Mouse (Mus musculus): ENCODE data around the gene F2rl1.

Gene F2rl1

DNA sequence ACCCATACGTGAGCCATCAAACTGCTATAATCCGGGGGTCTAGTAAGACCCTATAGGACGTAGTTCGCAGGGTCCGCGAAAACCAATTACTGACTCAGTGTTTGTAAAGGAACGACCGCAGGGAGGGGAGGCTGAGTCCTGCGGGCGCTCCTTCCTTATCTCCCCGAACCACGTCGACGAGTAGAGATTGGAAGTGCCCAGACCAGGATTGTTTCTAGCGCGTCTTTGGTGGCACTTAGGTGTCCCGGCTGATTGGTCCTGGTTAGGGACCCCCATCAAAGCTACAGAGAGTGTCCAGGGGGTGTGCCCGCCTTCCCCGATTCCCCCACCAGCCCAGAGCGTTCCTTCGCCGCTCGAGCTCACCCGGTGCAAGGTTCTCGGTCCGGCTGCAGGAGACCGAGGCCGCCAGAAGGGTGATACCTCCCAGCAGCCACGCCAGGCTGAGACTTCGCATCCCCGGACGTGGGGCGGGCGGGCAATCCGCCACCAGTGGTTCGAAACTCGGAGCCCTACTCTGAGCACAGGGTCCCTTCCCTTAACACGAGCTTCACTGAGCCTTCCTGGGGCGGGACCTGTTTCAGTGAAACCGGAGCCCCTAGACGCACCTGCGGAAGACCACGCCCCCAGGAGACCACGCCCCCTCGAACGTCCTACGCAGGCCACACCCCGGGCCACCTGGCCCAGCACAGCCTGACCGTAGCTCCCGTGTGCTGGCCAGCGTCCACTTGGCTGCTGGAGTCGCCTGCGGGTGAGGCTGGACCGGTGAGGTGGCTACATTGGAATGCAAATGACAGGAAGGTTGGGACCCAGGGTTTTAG lies at the start of gene F2rl1:
Gene F2rl1 (minus strand): TSS at position 554 of the 818 bp plus-strand sequence.
- DNase-seq (ENCODE audit: extremely low read depth, low read depth, low spot score) = peak; percentile 28

GRCm38 (mm10) chr13:95570877-95571276 lies 45.9 kb upstream of the F2rl1 start:
- no peak for DNase-seq (ENCODE audit: extremely low read depth, low read depth, low spot score)

DNA sequence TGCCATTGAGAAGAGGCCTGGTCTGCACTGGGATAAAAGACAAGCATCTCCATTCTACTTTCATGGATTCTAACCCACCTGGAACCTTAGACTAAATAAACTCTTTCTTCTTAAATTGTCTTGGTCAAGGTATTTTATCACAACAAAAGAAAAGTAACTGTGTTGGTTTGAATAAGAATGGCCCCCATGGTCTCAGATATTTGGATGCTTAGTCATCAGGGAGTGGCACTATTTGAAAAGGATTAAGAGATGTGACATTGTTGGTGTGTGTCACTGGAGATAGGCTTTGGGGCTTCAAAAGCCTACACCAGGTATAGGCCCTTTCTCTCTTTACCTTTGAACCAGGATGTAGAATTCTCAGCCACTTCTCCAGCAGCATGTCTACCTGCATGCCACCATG lies 44.3 kb upstream of the F2rl1 start:
- DNase-seq (ENCODE audit: extremely low read depth, low read depth, low spot score) = no peak

- no peak for DNase-seq (ENCODE audit: extremely low read depth, low read depth, low spot score)
These were observed 43.3 kb upstream of the F2rl1 start for GRCm38 (mm10) chr13:95568336-95568735.

DNA sequence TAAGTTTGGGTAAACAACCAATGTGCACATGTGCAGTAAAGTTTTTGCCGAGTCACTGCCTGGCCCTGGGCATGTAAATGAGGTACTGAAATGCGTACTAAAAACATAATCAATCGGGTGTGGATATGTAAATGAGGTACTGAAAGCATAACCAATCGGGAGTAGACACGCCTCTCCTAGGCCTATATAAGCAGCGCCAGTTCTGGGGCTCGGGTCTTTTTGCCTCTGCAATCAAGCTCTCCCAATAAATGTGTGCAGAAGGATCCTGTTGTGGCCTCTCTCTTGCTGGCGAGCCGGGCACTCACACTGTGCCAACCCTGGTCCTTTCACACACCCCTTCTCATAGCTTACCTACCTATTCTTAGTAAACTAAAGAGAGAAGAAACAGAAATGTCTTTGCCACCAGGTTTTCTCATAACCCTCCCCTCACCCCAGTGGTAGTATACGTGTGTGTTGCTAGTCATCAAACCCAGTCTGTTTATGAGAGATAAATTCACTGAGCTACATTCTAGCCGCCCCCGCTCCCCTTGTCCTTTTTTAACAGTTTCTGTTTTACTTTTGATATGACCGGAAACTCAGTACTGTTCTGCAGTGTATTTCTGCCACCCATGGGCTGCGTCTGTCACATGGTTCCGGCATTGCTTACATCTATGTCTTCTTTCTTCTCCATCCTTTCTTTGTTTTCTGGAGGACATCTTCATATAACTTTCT lies 42.0 kb upstream of the F2rl1 start:
- DNase-seq (ENCODE audit: extremely low read depth, low read depth, low spot score) = no peak

DNA sequence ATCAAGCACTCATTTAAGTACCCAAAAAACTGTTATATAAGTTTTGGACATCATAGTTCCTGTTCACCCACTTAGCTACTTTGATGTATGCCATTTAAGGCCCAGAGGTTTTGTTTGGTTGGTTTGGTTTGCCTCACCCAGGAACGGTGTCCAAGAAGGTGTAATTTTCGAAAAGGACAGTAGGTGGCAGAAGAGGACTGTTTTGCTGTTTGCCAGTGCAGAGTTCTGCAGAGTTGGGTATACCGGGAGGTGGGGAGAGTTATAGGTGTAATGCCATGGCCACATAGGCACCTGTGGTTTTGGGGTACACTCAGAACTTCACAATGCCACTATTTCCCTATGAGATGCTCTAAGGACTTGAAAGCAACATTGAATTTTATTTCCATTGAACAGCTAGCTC lies 38.7 kb upstream of the F2rl1 start:
- DNase-seq (ENCODE audit: extremely low read depth, low read depth, low spot score) = no peak

- DNase-seq (ENCODE audit: extremely low read depth, low read depth, low spot score) = no peak
These were observed 38.1 kb upstream of the F2rl1 start for GRCm38 (mm10) chr13:95563066-95563610.

DNA sequence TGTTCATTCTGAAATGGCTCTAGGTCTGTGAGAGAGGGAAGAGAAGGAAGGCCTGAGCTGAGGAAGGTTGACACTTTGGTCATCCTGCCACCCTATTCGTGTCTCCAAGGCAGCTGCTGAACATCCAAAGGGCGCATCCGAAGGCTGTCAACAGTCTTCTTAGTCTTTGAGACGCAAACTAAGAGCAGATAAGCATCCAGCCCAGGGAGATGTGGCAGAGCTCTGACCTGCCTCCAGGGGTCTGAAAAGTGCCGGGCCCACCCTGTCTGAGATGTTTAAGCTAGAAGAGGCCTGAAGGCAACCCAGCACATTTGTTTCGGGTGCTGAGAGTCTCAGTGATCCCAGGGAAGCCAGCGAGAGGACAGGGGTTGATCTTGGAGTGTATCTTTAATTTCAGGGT lies 32.3 kb upstream of the F2rl1 start:
- DNase-seq (ENCODE audit: extremely low read depth, low read depth, low spot score) = no peak

- peak; percentile 21 for DNase-seq (ENCODE audit: extremely low read depth, low read depth, low spot score)
These were observed 29.0 kb upstream of the F2rl1 start for GRCm38 (mm10) chr13:95553885-95554492.

- no peak for DNase-seq (ENCODE audit: extremely low read depth, low read depth, low spot score)
These were observed 25.8 kb upstream of the F2rl1 start for GRCm38 (mm10) chr13:95550636-95551370.

DNA sequence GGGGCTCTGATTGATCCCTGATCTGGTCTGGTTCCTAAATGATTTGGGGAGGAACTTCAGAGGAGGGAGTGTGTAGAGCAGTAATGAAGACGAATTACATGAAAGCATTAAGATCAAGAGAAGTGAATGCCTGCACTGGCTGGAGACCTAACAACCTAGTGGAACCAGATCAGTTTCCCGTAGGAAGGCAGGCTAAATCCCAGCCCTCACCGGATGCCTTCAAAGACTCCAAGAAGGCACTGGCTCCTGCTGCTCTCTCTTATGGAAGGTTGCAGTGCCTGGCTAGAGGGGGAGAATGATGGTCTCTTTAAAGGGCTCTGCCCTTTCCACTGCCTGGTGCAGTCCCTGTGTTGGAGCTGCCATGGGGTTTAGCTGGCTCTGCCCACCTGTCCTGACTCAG lies 24.4 kb upstream of the F2rl1 start:
- DNase-seq (ENCODE audit: extremely low read depth, low read depth, low spot score) = no peak

DNA sequence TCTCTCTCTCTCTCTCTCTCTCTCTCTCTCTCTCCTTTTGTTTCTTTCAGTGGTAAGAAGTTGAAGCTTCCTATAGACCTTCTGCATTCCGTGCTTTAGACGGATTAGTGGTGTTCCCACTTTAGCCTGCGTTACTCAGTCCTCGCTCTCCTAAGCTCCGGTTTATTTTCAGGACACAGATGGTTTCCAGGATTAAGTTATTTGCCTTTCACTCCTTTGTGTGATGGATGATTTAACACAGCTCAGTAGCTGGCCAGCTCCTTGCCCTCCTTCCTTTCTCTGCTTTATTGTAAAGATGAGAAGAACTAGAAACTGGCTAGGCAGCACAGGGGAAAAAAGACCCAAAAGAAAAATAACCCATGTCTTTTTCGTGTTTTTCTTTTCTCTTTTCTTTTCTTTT lies 23.8 kb upstream of the F2rl1 start:
- no peak for DNase-seq (ENCODE audit: extremely low read depth, low read depth, low spot score)

DNA sequence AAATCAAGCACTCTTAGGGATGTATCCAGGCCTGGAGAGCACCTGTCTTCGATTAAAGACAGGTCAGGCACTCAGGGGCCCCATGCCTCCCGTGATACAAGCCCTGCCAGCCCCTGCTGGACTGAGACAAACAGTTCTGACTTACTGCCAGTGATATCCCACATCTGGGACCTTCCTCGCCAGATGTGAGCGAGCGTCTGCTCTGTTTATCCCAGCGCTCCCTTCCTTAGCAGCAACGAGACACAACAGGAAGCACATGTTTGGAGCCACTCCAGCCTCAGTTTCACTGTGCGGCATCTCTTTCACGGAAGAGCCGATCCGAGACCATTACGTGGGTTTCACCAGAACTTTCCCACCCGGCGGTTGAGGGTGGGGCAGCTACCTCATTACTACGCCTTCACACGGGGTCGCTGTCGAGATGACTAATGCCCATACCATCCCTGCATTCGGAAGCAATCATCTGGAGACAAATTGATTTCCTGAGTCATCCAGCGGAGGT lies 23.3 kb upstream of the F2rl1 start:
- DNase-seq (ENCODE audit: extremely low read depth, low read depth, low spot score) = no peak

DNA sequence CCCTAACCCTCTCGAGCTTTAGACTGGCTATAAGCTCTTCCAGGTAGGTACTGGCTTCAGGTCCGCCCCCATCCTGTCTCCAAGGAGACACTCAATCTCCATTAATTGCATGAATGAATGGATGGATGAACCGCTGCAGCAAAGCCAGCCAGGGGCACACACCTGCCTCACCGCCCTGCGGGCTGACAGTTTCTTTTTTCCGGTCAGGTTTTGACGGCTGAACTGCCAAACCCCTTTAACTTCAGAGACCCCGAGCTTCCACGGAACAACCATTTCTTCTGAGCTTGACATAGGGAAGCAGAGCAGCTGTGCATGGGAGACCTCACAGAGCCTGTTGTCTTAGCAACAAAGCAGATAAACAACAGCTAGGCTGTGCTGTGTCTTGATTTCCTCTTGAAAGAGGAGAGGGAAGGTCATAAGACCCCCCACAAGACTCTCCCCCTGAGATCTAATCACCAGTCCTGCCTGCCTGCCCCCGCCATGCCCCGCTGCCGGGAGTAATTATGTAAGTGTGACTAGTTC lies 22.1 kb upstream of the F2rl1 start:
- no peak for DNase-seq (ENCODE audit: extremely low read depth, low read depth, low spot score)

DNA sequence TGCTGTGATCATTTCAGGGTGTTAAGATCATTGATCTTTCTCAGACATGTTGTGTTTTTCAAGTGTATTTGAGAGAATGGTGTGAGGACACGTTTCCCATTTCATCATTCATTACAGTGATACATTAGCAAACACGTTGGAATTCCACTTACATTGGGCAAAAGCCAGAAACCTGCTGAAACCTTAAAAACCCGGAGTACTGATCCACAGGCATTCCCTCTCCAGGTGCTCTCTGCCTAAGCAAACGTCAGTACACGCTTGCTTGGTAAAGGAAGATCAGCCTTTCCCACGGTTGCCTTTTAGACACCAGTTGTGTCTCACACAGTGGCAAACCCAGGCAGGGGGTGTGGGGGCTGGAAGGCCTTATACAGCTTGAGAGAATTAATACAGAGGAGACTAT lies 21.2 kb upstream of the F2rl1 start:
- no peak for DNase-seq (ENCODE audit: extremely low read depth, low read depth, low spot score)

DNA sequence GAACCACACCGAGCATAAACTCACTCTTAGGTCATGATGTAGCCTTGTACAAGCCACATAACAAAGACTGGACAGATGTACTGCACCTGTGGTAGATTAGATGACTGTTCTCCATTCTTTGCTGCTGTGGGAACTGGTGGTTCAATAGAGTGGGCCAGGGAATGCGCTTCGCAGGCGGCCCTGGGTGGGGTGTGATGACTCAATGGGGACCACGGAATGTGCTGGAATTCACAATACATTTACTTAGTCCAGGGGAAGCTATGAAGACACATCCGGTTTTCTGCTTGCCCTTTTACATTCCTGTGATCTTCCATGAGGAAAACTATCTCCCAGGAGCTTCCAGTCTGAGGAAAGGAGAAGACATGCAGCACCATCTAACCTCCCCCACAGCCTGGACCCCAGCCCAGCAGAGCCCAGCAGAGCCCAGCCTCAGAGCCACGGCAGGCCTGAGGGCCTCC lies 20.7 kb upstream of the F2rl1 start:
- no peak for DNase-seq (ENCODE audit: extremely low read depth, low read depth, low spot score)

GRCm38 (mm10) chr13:95538021-95538420 lies 13.0 kb upstream of the F2rl1 start:
- no peak for DNase-seq (ENCODE audit: extremely low read depth, low read depth, low spot score)

DNA sequence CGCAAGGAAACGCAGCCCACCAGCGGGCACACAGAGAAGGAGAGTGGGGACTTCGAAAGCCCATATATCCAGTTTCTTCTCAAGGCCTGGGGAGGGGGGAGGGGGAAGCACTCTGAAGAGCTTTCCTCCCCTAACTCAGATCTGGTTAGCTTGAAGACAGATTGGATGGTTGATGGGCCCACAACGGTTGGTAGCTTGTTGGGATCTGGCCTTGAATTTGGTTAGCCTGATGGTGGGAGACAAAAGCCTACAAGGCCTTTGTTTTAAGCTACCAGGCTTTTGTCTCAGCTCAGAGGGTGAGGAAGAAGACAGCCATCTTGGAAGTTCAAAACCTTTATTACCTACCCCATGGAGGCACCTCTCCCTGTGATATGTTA lies 11.1 kb upstream of the F2rl1 start:
- DNase-seq (ENCODE audit: extremely low read depth, low read depth, low spot score) = no peak

- peak; percentile 52 for DNase-seq (ENCODE audit: extremely low read depth, low read depth, low spot score)
These were observed 10.6 kb upstream of the F2rl1 start for GRCm38 (mm10) chr13:95535461-95536116.

DNA sequence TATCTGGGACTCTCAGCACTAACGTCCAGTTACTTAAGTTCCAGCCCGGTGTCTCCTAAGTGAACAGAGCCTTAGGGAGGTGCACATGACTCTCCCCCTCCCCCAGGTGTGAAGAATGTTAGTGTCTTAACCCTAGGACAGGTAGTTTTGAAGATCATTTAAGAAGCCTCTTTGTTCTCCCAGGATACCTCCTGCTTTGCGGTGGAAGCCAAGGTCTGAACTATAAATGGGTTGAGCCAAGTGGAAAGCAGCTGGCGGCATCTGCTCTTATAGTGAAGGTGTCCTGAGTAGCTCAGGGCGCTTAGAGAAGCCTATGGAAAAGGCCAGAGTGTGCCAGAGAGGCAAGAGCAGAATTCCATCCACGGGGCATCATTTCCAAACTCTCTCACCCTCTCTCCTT lies 10.0 kb upstream of the F2rl1 start:
- no peak for DNase-seq (ENCODE audit: extremely low read depth, low read depth, low spot score)
